Mouse (Mus musculus): ENCODE data around the gene D6Ertd527e.

GRCm38 (mm10) chr6:87153836-87154235 lies 49.3 kb downstream of the D6Ertd527e start:
- no peak for TF ChIP-seq CTCF (IDR thresholded peaks at IDR 0.05; ENCODE audit: extremely low read depth, insufficient read depth, low read length)
- no peak for TF ChIP-seq POLR2A (IDR thresholded peaks at IDR 0.05; ENCODE audit: extremely low read depth, insufficient read depth, low read length)

Data from cortical plate, adult 2 months (tissue).